Mouse (Mus musculus): Measurements from ENCODE around the gene Faap24. TPM values are rescaled to one million over a fixed set of nuclear protein-coding genes. Genes with fewer than 3 reads are reported as not detected.
A peak's percentile ranks its signal among the peaks of the same experiment; 100 is the strongest.

Faap24 gene
- polyA plus RNA-seq, 1 experiment from 2014 or later = 20.0 TPM

- 61% methylated on average over 16 of the region's 16 CpGs for WGBS
- ATAC-seq (ENCODE audit: low read depth) = peak; percentile 54; the same call in 1 of the 2 replicates
- Histone ChIP-seq H3K9ac (ENCODE audit: low read length) (no peak overlapping the region), H3K27ac (ENCODE audit: low read length) (no peak overlapping the region), H3K36me3 (ENCODE audit: control insufficient read depth, insufficient read depth, low read length) (no peaks in the 10 kb centered on the region), H3K4me3 (ENCODE audit: low read length) (no peak overlapping the region), H3K4me1 (replicated peaks; ENCODE audit: control insufficient read depth, insufficient read depth, low read length) (no peaks in the 10 kb centered on the region), H3K27me3 (ENCODE audit: control insufficient read depth, insufficient read depth, low read depth, low read length) (no peaks in the 10 kb centered on the region), H3K9me3 (ENCODE audit: control insufficient read depth, low read length) (no peaks in the 10 kb centered on the region), H3K4me2 (ENCODE audit: low read depth, low read length) (no peak overlapping the region)
Observed at GRCm38 (mm10) chr7:35373146-35373989, 23.3 kb downstream of the Faap24 start.

GRCm38 (mm10) chr7:35372483-35373017 lies 24.1 kb downstream of the Faap24 start:
- peak; percentile 28; the same call in 1 of the 2 replicates for ATAC-seq (ENCODE audit: low read depth)
- Histone ChIP-seq H3K4me1 (replicated peaks; ENCODE audit: control insufficient read depth, insufficient read depth, low read length) (no peaks in the 10 kb centered on the region), H3K9ac (ENCODE audit: low read length) (no peak overlapping the region), H3K36me3 (ENCODE audit: control insufficient read depth, insufficient read depth, low read length) (no peaks in the 10 kb centered on the region), H3K27me3 (ENCODE audit: control insufficient read depth, insufficient read depth, low read depth, low read length) (no peaks in the 10 kb centered on the region), H3K4me3 (ENCODE audit: low read length) (no peak overlapping the region), H3K4me2 (ENCODE audit: low read depth, low read length) (no peak overlapping the region), H3K9me3 (ENCODE audit: control insufficient read depth, low read length) (no peaks in the 10 kb centered on the region), H3K27ac (ENCODE audit: low read length) (no peak overlapping the region)
- 75% methylated on average over 14 of the region's 14 CpGs for WGBS

GRCm38 (mm10) chr7:35371096-35371495 lies 25.5 kb downstream of the Faap24 start:
- Histone ChIP-seq H3K9me3 (ENCODE audit: control insufficient read depth, low read length) (no peaks in the 10 kb centered on the region), H3K36me3 (ENCODE audit: control insufficient read depth, insufficient read depth, low read length) (no peaks in the 10 kb centered on the region), H3K4me2 (ENCODE audit: low read depth, low read length) (no peak overlapping the region), H3K27ac (ENCODE audit: low read length) (no peak overlapping the region), H3K4me3 (ENCODE audit: low read length) (no peak overlapping the region), H3K9ac (ENCODE audit: low read length) (no peak overlapping the region), H3K4me1 (replicated peaks; ENCODE audit: control insufficient read depth, insufficient read depth, low read length) (no peaks in the 10 kb centered on the region), H3K27me3 (ENCODE audit: control insufficient read depth, insufficient read depth, low read depth, low read length) (no peaks in the 10 kb centered on the region)
- whole genome bisulfite sequencing = 79% methylated on average over 14 of the region's 14 CpGs
- ATAC-seq (ENCODE audit: low read depth) = no peak

- H3K36me3 ChIP-seq (ENCODE audit: control insufficient read depth, insufficient read depth, low read length) = no peaks in the 10 kb centered on the region
- no peak for ATAC-seq (ENCODE audit: low read depth)
Observed at GRCm38 (mm10) chr7:35365161-35365910, 31.3 kb downstream of the Faap24 start.

GRCm38 (mm10) chr7:35362868-35363267 lies 33.8 kb downstream of the Faap24 start:
- H3K9me3 ChIP-seq (ENCODE audit: control insufficient read depth, low read length) = no peaks in the 10 kb centered on the region
- no peak overlapping the region for H3K27ac ChIP-seq (ENCODE audit: low read length)
- H3K4me1 ChIP-seq (replicated peaks; ENCODE audit: control insufficient read depth, insufficient read depth, low read length) = peaks cover 5% of the 10 kb centered on the region; the same call in 1 of the 2 replicates
- 48% methylated on average over 5 of the region's 5 CpGs for WGBS
- H3K9ac ChIP-seq (ENCODE audit: low read length) = no peak overlapping the region
- H3K4me3 ChIP-seq (ENCODE audit: low read length) = no peak overlapping the region
- H3K4me2 ChIP-seq (ENCODE audit: low read depth, low read length) = no peak overlapping the region
- no peaks in the 10 kb centered on the region for H3K36me3 ChIP-seq (ENCODE audit: control insufficient read depth, insufficient read depth, low read length)
- peak; percentile 56 for ATAC-seq (ENCODE audit: low read depth)
- no peaks in the 10 kb centered on the region for H3K27me3 ChIP-seq (ENCODE audit: control insufficient read depth, insufficient read depth, low read depth, low read length)

More at GRCm38 (mm10) chr7:35365161-35365910, 31.3 kb downstream of the Faap24 start:
- H3K9me3 ChIP-seq (ENCODE audit: control insufficient read depth, low read length) = no peaks in the 10 kb centered on the region
- WGBS = 67% methylated on average over 12 of the region's 12 CpGs
- H3K4me1 ChIP-seq (replicated peaks; ENCODE audit: control insufficient read depth, insufficient read depth, low read length) = peaks cover 5% of the 10 kb centered on the region; the same call in 1 of the 2 replicates
- H3K4me3 ChIP-seq (ENCODE audit: low read length) = no peak overlapping the region
- H3K4me2 ChIP-seq (ENCODE audit: low read depth, low read length) = no peak overlapping the region
- no peak overlapping the region for H3K27ac ChIP-seq (ENCODE audit: low read length)
- H3K9ac ChIP-seq (ENCODE audit: low read length) = no peak overlapping the region
- H3K27me3 ChIP-seq (ENCODE audit: control insufficient read depth, insufficient read depth, low read depth, low read length) = no peaks in the 10 kb centered on the region

GRCm38 (mm10) chr7:35362253-35362652 lies 34.4 kb downstream of the Faap24 start:
- 33% methylated on average over 5 of the region's 5 CpGs for WGBS
- H3K9me3 ChIP-seq (ENCODE audit: control insufficient read depth, low read length) = no peaks in the 10 kb centered on the region
- no peaks in the 10 kb centered on the region for H3K27me3 ChIP-seq (ENCODE audit: control insufficient read depth, insufficient read depth, low read depth, low read length)
- H3K9ac ChIP-seq (ENCODE audit: low read length) = no peak overlapping the region
- peaks cover 5% of the 10 kb centered on the region; the same call in 1 of the 2 replicates for H3K4me1 ChIP-seq (replicated peaks; ENCODE audit: control insufficient read depth, insufficient read depth, low read length)
- H3K4me3 ChIP-seq (ENCODE audit: low read length) = no peak overlapping the region
- no peak overlapping the region for H3K4me2 ChIP-seq (ENCODE audit: low read depth, low read length)
- ATAC-seq (ENCODE audit: low read depth) = no peak
- H3K27ac ChIP-seq (ENCODE audit: low read length) = no peak overlapping the region
- H3K36me3 ChIP-seq (ENCODE audit: control insufficient read depth, insufficient read depth, low read length) = no peaks in the 10 kb centered on the region

GRCm38 (mm10) chr7:35357621-35358020 lies 39.0 kb downstream of the Faap24 start:
- Histone ChIP-seq H3K4me3 (ENCODE audit: low read length) (no peak overlapping the region), H3K27ac (ENCODE audit: low read length) (no peak overlapping the region), H3K36me3 (ENCODE audit: control insufficient read depth, insufficient read depth, low read length) (no peaks in the 10 kb centered on the region), H3K4me2 (ENCODE audit: low read depth, low read length) (no peak overlapping the region), H3K4me1 (replicated peaks; ENCODE audit: control insufficient read depth, insufficient read depth, low read length) (peaks cover 5% of the 10 kb centered on the region; the same call in 1 of the 2 replicates), H3K27me3 (ENCODE audit: control insufficient read depth, insufficient read depth, low read depth, low read length) (no peaks in the 10 kb centered on the region), H3K9me3 (ENCODE audit: control insufficient read depth, low read length) (no peaks in the 10 kb centered on the region), H3K9ac (ENCODE audit: low read length) (no peak overlapping the region)
- WGBS = 69% methylated on average over 12 of the region's 12 CpGs
- ATAC-seq (ENCODE audit: low read depth) = no peak

- Histone ChIP-seq H3K4me3 (ENCODE audit: low read length) (no peak overlapping the region), H3K27me3 (ENCODE audit: control insufficient read depth, insufficient read depth, low read depth, low read length) (no peaks in the 10 kb centered on the region), H3K4me1 (replicated peaks; ENCODE audit: control insufficient read depth, insufficient read depth, low read length) (no peaks in the 10 kb centered on the region), H3K4me2 (ENCODE audit: low read depth, low read length) (no peak overlapping the region), H3K9ac (ENCODE audit: low read length) (no peak overlapping the region), H3K36me3 (ENCODE audit: control insufficient read depth, insufficient read depth, low read length) (no peaks in the 10 kb centered on the region), H3K27ac (ENCODE audit: low read length) (no peak overlapping the region), H3K9me3 (ENCODE audit: control insufficient read depth, low read length) (no peaks in the 10 kb centered on the region)
- 36% methylated on average over 5 of the region's 5 CpGs for WGBS
- ATAC-seq (ENCODE audit: low read depth) = no peak
Observed at GRCm38 (mm10) chr7:35355303-35355872, 41.2 kb downstream of the Faap24 start.

- H3K4me3 ChIP-seq (ENCODE audit: low read length) = no peak overlapping the region
- no peaks in the 10 kb centered on the region for H3K27me3 ChIP-seq (ENCODE audit: control insufficient read depth, insufficient read depth, low read depth, low read length)
- H3K9me3 ChIP-seq (ENCODE audit: control insufficient read depth, low read length) = no peaks in the 10 kb centered on the region
- H3K4me1 ChIP-seq (replicated peaks; ENCODE audit: control insufficient read depth, insufficient read depth, low read length) = no peaks in the 10 kb centered on the region
- no peak overlapping the region for H3K27ac ChIP-seq (ENCODE audit: low read length)
- no peak overlapping the region for H3K4me2 ChIP-seq (ENCODE audit: low read depth, low read length)
- no peak for ATAC-seq (ENCODE audit: low read depth)
- H3K36me3 ChIP-seq (ENCODE audit: control insufficient read depth, insufficient read depth, low read length) = no peaks in the 10 kb centered on the region
- WGBS = 92% methylated on average over 15 of the region's 15 CpGs
- H3K9ac ChIP-seq (ENCODE audit: low read length) = no peak overlapping the region
Observed at GRCm38 (mm10) chr7:35353306-35353705, 43.3 kb downstream of the Faap24 start.

Measured in lung, embryonic 16.5 days (tissue).